Mouse (Mus musculus) urinary bladder, postnatal 14 days (tissue): ENCODE measurements around the gene Pla1a.
A peak's percentile ranks its signal among the peaks of the same experiment; 100 is the strongest.

Source experiments
- DNase-seq: peaks from one replicate; pipeline ENCODE4 v3.0.0; 2021; ENCODE audit warnings: low spot score

Gene Pla1a

GRCm38 (mm10) chr16:38434295-38434795, 1.4 kb upstream of the Pla1a start:
- no peak for DNase-seq

- no peak for DNase-seq
Measured at GRCm38 (mm10) chr16:38433514-38433913, 569 bp upstream of the Pla1a start.

DNA sequence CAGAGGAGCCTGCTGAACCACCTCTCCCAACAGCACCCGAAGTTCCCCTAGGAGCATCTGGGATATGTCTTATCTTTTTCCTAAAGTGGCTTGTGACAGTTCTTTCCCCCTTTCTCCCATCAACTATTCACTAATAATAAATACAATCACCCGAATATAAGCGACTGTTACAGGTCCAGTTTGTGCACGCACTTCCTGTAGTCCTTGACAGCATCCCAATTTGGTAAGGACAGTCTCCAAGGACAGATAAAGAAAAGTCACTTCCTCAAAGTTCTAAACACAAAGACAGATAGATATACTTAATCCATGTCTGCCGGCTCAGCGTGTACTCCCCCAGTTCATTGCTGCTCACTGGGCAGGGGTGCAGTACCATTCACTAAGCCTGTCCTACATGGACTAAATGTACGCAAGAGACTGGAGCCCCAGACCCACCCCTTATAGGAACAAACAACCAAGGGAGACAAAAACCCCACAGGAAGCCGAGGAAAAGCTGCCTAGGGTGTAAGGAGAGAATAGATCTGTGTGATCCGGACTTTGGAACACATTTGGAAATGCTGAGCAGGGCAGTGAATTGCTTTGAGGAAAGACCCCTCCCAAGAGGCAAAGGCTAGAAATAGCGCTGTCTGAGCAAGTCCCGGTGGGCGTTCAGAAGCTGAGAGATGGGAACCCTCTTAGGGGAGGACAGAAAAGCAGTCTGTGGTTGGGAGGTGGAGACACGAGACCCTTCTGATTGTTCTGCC, 1.3 kb downstream of the Pla1a start:
- no peak for DNase-seq

GRCm38 (mm10) chr16:38425799-38426198, 7.1 kb downstream of the Pla1a start:
- DNase-seq, result no peak

GRCm38 (mm10) chr16:38425374-38425773, 7.6 kb downstream of the Pla1a start:
- DNase-seq, result no peak

DNA sequence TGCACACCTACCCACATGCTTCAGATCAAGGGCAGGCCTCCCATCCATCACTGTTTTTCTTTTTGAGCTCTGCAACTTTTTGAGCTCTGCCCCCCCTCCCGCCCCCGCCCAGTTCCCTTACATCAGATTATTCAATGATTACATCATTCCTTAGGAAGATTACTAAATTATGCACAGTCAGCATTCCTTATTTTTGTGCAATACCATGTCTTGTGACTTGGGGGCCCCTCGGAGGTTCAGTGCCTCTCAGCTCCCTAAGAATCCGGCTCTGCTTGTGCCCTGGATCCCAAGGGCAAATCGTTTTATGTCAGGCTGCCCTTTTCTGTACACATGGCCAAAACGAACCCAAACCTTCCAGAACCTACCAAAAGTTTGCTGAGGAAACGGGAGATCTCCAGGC, 18.0 kb downstream of the Pla1a start:
- no peak for DNase-seq

GRCm38 (mm10) chr16:38408416-38408815, 24.5 kb downstream of the Pla1a start:
- DNase-seq, result no peak

DNA sequence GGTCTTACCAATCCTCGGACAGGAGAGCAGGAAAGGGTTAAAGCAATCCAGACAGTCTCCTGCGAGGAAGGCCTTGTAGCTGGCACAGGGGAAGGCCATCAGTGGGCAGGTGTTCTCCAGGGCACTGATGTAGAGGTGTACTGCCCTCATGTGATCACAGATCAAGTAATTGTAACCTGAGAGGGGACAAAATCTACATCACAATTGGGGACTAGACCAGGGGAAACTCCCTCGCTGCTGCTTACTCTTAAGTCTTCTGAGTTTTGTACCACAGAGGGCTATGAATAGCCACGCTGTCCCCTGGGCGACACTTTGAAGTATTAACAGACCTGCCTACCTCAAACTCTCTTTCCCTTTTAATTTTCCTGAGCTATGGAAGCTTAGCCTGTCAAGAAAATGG, 25.4 kb downstream of the Pla1a start:
- no peak for DNase-seq

GRCm38 (mm10) chr16:38406708-38407107, 26.2 kb downstream of the Pla1a start:
- DNase-seq, result no peak

DNA sequence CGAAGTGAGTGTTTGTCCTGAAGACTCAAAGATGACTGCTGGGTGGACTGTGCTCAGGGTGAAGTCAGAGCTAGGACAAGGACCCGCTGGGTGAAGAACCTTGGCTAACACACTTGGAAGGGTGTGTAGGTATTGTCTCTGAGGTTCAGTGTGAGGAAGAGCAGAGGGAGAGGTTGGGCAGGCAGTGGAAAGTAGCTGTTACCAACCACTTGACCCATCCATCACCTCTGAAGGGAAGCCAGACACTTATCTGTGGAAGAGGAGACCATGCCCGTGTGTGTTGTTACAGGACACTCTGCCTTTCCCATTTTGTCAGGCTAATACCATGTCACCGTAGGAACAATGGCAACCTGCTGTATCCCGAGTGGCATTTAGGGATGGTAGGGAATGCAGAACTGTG, 26.7 kb downstream of the Pla1a start:
- no peak for DNase-seq

GRCm38 (mm10) chr16:38403639-38404038, 29.3 kb downstream of the Pla1a start:
- no peak for DNase-seq

DNA sequence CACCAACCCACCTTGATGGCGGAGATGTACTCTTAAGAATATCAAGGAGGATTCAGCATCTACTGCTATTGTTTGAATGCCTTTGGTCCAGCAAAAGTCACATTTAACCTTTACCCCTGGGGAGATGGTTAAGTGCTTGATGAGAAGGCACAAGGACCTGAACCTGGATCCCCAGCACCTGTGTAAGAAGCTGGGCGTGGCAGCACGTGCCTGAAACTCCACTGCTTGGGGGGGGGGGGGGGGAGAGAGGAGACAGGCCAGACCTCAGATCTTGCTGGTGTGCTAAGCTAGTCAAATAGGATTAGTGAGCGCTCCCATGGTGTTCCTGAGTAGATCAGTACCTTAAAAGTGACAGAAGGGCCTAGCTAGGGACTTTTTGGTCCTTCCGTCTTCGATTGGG, 31.5 kb downstream of the Pla1a start:
- DNase-seq, result no peak

DNA sequence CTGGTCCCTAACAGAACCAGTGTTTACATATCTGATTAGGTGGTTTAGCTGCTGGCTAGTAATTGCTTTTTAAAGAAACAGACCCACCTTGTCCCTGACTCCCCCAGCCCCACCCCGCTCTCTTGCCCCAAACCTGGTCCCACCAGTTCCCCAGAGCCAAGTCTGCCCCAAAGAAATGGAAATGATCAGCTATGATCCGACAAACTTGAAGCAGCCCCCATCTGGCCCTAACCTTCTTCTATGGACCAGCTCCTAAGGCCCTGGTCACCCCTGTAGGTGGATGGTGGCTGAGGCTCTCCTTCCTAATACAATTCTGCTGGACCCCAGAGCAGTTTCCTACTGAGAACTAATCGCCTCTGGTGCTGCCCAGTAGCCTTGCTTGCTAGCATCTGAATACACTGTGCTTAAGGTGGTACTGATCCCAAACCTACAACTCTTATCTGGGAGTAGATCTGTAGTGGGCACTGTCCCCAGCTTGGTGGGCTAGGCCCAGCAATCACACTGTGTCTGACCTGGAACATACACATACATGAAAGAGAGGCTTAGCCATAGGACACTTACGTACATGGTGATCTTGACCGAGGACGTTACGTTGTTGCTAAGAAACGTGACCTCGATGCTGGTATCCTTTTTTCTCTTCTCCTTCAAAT, 32.5 kb downstream of the Pla1a start:
- DNase-seq, result no peak

GRCm38 (mm10) chr16:38399531-38400231, 33.3 kb downstream of the Pla1a start:
- DNase-seq, result peak; percentile 60

- no peak for DNase-seq
Measured at GRCm38 (mm10) chr16:38399076-38399475, 33.9 kb downstream of the Pla1a start.

DNA sequence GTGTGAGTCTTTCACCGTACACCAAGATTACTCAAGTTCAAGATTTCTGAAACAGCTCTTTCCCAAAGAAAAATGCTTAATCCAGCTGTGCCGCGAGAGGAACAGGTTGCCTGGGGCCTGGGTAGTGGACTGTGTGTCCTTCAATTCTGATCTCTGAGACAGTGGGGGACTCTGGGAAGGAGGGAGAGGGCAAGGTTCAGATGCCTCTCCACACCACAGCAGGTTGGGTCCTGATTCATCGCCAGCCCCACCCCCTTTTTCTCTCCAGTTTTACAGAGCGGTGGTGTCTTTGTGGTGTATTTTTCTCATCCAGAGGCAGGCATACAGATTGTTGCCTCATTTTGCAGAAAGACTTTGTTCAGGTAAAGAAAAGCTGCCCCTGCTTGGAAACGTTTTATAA, 34.7 kb downstream of the Pla1a start:
- no peak for DNase-seq

DNA sequence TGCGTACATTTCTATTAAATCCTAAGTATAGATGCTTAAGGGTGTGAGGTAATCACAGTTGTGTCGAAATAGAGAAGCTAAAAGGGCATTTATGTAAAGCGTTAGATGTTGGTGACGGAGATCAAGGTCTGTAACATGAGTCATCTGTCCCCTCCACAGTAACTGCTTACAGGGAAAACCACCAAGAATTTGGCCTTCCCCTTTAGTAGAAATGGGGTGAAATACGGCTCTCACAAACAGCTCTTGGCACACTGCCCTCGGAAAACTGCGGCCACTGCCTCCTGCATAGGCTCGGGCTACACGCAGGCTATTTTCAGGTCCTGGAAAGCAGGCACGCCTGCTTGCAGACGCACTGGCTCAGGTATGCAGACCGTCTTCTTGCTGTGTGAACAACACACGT, 36.8 kb downstream of the Pla1a start:
- DNase-seq, result peak; percentile 75

DNA sequence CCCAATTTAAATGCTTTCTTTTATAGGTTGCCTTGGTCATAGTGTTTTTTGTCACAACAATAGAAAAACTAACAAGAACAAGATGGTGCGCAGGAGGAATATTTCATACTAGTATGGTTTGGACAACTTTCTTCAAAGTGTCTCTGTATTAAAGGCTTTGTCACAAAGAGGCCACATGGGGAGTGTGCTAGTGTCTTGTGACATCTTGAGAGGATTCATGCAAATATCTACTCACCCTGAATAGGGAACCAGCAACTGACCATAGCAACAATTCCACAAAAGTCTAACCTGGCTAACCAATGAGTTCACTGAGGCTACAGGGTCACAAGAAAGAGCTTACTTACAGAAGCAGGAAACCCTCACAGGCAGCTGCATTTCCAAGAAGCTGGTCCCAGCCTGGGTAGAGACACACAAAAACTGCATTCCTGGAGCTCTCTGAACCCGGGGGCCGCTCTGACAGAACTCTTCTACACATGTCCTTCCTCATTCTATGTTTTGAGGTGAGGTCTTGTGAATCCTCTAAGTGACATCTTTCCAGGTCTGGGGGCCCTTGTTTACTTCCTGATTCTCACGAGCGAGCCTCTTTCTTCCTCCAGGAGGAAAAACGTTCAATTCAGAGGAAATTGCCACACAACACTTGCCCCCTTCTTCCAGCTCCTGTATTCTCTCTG, 37.8 kb downstream of the Pla1a start:
- no peak for DNase-seq

GRCm38 (mm10) chr16:38394191-38394618, 38.7 kb downstream of the Pla1a start:
- no peak for DNase-seq

GRCm38 (mm10) chr16:38392126-38392894, 40.6 kb downstream of the Pla1a start:
- peak; percentile 42 for DNase-seq

DNA sequence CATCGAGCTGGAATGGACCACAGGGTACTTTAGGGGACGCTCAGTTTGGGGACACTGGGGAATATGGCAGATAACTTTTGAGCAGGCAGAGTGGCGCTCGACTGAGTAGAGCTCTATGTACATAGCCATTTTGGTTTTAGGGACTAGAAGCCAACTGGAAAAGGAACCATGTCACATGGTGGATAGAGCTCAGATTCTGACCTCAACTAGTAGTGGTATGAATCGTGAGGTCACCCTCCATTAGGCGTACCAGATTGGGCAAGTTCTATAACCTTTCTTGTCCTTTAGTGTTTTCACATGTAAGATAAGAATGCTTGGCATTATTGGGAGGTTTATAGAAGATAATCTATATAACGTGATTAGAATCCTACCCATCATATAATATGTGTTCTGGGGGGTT, 42.6 kb downstream of the Pla1a start:
- DNase-seq, result no peak
